Mouse (Mus musculus): ENCODE measurements around the gene Prss21.

DNA sequence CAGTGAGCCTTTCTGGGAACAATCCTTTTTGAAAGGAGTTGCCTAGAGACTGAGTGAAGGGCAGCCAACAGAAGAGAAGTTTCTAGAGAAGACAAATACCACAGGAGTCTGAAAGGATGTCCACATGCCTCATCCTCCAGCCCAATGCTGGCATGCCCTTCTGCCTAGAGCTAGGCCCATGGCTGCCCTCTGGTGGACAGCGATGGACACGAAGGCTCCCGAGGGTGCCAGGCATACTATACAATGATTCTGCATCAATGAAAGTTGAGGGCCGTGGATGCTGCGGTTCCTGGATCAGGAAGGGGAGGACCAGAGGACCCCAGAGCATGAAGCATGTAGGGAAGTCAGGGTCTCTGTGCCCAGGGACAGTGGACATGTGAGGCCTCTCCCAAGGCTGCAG is 14.6 kb upstream of the Prss21 start:
- TF ChIP-seq POLR2A (IDR thresholded peaks at IDR 0.05; ENCODE audit: insufficient read depth, low read depth, low read length), result no peak
- TF ChIP-seq CTCF (IDR thresholded peaks at IDR 0.05), result peak; percentile 62

Data from heart, adult 2 months (tissue).